Mouse (Mus musculus) adipocyte (in vitro differentiated cells): Measurements from ENCODE around the gene Stard3.

Experiments
- DNase-seq: peaks from one replicate; pipeline ENCODE4 v3.0.0-alpha.2; 2016; ENCODE audit warnings: low spot score

Gene Stard3

GRCm38 (mm10) chr11:98397946-98398345, 39.8 kb downstream of the Stard3 start:
- DNase-seq = no peak

- peak; percentile 94 for DNase-seq
Observed at GRCm38 (mm10) chr11:98400161-98400726, 42.1 kb downstream of the Stard3 start, which contains the start of gene Pgap3. Gene Pgap3 (minus strand): TSS chr11:98400490.

- DNase-seq = no peak
Observed at GRCm38 (mm10) chr11:98400816-98401215, 42.6 kb downstream of the Stard3 start.

- no peak for DNase-seq
Observed at GRCm38 (mm10) chr11:98406621-98407020, 48.5 kb downstream of the Stard3 start.

DNA sequence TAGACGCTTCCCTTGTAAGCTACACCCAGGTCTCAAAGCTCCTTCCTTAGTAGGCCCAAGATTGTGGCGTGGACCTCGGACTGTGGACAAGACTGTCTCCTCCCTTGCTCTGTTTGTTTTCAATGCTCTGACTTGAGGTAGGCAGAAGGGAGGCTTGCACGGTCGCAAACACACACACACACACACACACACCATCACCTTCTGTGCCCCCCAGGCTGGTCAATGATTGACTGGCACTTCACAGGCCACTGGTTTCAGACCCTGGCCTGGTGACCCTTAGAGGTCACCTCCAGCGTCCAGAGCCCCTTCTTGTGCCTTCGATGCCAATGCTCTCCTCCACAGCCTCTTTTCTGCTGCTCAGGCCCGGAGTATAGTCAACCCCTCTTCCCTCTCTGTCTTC, 50.7 kb downstream of the Stard3 start:
- no peak for DNase-seq

- no peak for DNase-seq
Observed at GRCm38 (mm10) chr11:98409341-98409822, 51.2 kb downstream of the Stard3 start.

DNA sequence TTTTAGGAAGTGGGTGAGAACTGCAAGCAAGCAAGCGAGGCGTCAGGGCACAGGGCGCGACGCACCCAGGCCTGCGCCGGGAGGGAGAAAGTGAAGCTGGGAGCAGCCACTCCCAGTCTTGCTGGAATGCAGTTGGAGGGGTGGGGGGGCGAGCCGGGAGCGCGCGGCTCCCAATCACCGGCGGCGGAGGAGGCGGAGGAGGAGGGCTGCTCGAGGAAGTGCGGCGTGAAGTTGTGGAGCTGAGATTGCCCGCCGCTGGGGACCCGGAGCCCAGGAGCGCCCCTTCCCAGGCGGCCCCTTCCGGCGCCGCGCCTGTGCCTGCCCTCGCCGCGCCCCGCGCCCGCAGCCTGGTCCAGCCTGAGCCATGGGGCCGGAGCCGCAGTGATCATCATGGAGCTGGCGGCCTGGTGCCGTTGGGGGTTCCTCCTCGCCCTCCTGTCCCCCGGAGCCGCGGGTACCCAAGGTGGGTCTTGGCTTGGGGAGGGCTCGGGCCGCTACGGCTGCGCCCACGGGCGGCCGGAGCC, 54.2 kb downstream of the Stard3 start, which contains the start of gene Erbb2:
Erbb2 (plus strand) TSS at position 198 of the 524 bp plus-strand sequence.
- DNase-seq = peak; percentile 69

DNA sequence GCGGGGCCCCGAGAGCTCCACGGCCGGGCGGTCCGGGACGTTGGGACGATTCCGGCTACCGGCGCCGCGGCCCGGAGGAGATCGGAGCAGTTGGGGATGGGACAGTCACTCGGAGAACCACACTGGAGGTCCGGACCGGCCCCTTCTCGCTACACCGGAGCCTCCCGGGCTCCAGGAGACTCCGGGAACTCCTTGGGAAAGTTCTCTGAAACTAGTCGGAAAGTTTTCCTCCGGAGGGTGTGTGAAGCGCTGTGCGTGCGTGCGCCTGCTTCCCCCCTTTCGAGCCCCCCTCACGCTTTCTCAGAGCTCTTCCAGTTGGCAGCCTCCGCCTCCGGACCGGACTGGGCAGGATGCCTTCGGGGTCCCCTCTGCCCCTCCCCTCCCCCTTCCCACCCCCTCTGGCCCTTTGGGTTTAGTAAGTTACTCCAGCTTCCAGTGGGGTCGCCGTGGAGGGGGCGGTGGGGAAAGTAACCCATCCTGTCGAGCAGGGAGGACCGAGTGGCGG, 54.7 kb downstream of the Stard3 start:
- DNase-seq = peak; percentile 30

GRCm38 (mm10) chr11:98413731-98414130, 55.6 kb downstream of the Stard3 start:
- DNase-seq = no peak

DNA sequence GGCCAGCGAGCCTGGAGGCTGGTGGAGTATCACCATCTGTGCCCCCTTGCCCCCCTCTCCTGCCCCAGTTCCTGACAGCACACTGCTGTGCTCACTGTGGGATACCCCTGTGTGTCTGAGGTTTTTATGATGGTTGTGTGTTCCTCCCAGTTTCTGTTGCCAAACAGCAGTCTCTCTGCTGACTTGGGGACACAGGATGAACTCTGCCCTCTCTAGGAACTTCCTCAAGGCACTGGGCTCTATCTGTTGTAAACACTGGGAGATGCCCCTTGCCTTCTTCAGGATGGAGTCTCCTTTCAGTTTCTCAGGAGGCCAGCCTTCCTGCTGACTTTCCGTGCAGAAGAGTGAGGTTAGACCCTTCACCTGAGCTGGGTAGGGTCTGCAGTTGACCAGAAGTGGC, 56.0 kb downstream of the Stard3 start:
- DNase-seq = peak; percentile 31

DNA sequence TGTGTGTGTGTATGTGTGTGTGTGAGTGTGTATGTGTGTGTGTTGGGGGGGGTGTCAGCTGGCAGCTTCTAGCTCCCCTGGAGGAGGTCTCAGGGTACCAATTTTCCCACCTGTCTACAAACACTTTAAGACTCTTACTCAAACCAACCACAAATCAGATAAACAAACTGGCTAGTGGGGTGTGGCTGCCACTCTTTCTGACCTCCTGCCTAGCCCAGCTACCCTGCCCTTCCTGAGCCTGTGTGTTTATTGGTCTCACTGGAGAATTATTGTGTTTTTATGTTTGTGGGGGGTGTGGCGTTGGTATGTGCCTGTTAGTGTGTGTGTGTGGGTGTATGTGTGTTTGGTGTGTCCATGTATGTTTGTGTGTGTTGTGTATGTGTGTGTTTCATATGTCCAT, 58.9 kb downstream of the Stard3 start:
- DNase-seq = no peak

DNA sequence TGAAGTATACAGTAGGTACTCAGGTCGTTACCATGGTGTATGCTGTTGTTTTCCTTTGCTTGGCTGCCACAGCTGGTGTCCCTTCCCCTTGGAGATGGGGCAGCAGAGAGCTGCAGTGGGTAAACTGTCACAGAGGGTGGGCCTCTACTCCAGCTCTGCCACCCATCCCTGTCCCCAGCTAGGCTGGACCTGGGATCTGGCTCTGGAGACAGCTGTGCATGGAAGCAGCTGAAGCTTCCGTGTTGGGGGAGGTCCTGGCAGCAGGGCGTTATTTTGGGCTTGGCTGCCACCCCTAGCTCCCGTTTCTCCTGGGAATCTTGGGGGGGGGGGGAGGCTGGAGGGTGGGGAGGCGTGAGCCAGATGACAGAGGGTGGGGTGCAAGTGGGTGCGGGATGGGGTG, 60.1 kb downstream of the Stard3 start:
- no peak for DNase-seq

GRCm38 (mm10) chr11:98418939-98419547, 60.9 kb downstream of the Stard3 start:
- DNase-seq = no peak

DNA sequence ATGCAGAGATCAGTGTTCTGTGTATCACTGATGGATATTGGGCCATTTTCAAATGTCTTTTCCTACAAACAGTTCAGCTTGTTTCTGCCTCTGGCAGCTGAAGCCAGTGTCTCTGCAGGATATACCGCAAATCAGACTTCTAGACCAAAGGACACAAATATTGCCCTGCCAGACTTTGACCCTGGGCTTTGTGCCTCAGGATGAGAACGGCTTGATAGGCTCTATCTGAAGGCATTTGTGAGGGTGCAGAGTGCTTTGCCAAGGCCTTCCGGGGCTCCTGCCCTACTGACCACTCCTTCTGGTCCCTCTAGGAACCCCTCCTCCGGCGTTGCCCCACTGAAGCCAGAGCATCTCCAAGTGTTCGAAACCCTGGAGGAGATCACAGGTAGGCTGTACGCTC, 68.4 kb downstream of the Stard3 start:
- DNase-seq = no peak

- DNase-seq = no peak
Observed at GRCm38 (mm10) chr11:98428436-98428835, 70.3 kb downstream of the Stard3 start.
